ENCODE assay signal across 27 mouse cellular contexts in genomic region chr7:78400219-78400618, GRCm38 (mm10).
DNase-seq lines count a peak whose midpoint lies in the region; TF ChIP-seq lines count a peak whose summit lies in the region.
"Had no signal": no experiment of that assay in that cellular context is flagged by ENCODE, and none has a peak within 500 bp of the region (broad histone marks: within the 10 kb centered on the region; RNA-seq: fewer than 3 reads in every experiment).

No protein-coding gene starts in this region.

- H3K27me3 ChIP-seq in cerebellum, adult 2 months (ENCODE audit: control insufficient read depth, insufficient read depth, low read length): no peaks in the 10 kb centered on the region
- H3K27me3 ChIP-seq: embryonic facial prominence, embryonic 13.5 days; forebrain, embryonic 12.5 days; forebrain, embryonic 15.5 days; heart, embryonic 12.5 days; heart, embryonic 15.5 days; hindbrain, embryonic 13.5 days; intestine, embryonic 15.5 days had no signal

- DNase-seq in cerebellum, adult 2 months: peak; percentile 19 to 37
- DNase-seq in cerebellum, adult 8-10 months: no peak
- peak in 1 of 2 experiments; percentile 9 for DNase-seq in layer of hippocampus, adult 2 months (ENCODE audit: low spot score in 2 of 2)
- DNase-seq in layer of hippocampus, postnatal 10 days (ENCODE audit: low spot score in 2 of 2): no peak
- peak; percentile 28 for DNase-seq in right cerebral cortex, adult 18-20 months
- DNase-seq in right cerebral cortex, adult 2 months (ENCODE audit: low spot score in 2 of 2): no peak
- DNase-seq: adrenal gland, postnatal 10 days; adrenal gland, postnatal 36 days; cerebellum, adult 11-12 months; cerebellum, postnatal 10 days; cerebellum, postnatal 36 days; embryo, embryonic 11 days; gastrocnemius, adult 2 months; gastrocnemius, postnatal 14 days; heart, adult 18-20 months; heart, postnatal 10 days; heart, postnatal 36 days had no signal

- H3K4me3 ChIP-seq in cerebellum, adult 2 months (replicated peaks; ENCODE audit: insufficient read depth, low read depth, low read length): no peak overlapping the region
- no peak overlapping the region for H3K4me3 ChIP-seq in layer of hippocampus, adult 2 months
- H3K4me3 ChIP-seq: embryonic facial prominence, embryonic 10.5 days; embryonic facial prominence, embryonic 13.5 days; erythroblast, embryonic 14.5 days; forebrain, embryonic 12.5 days; forebrain, embryonic 15.5 days; gastrocnemius, adult 2 months; heart, embryonic 12.5 days; heart, embryonic 15.5 days; hindbrain, embryonic 10.5 days; hindbrain, embryonic 13.5 days; intestine, embryonic 15.5 days had no signal

- TF ChIP-seq CTCF in cerebellum, adult 2 months (IDR thresholded peaks at IDR 0.05; ENCODE audit: borderline replicate concordance, insufficient read depth, low read depth, low read length): no peak
- TF ChIP-seq CTCF in layer of hippocampus, adult 2 months (conservative IDR thresholded peaks at IDR 0.05): no peak

- H3K27ac ChIP-seq in cerebellum, adult 2 months (ENCODE audit: insufficient read depth, low read length): no peak overlapping the region
- H3K27ac ChIP-seq in layer of hippocampus, adult 2 months: peak overlapping the region; percentile 63
- H3K27ac ChIP-seq: embryonic facial prominence, embryonic 10.5 days; embryonic facial prominence, embryonic 13.5 days; forebrain, embryonic 12.5 days; forebrain, embryonic 15.5 days; gastrocnemius, adult 2 months; heart, embryonic 15.5 days; hindbrain, embryonic 10.5 days; hindbrain, embryonic 13.5 days; intestine, embryonic 15.5 days had no signal

- H3K4me1 ChIP-seq in cerebellum, adult 2 months (ENCODE audit: control insufficient read depth, insufficient read depth, low read length): peaks cover 13% of the 10 kb centered on the region
- H3K4me1 ChIP-seq: embryonic facial prominence, embryonic 10.5 days; forebrain, embryonic 12.5 days; forebrain, embryonic 15.5 days; heart, embryonic 12.5 days; heart, embryonic 15.5 days; hindbrain, embryonic 10.5 days; intestine, embryonic 15.5 days had no signal

- WGBS in cerebellum, adult 2 months: 54% methylated on average over 4 of the region's 4 CpGs

- no peak for TF ChIP-seq POLR2A in cerebellum, adult 2 months (IDR thresholded peaks at IDR 0.05; ENCODE audit: borderline replicate concordance, insufficient read depth, low read length)

Comparison
In these comparisons a context has a peak if more than half of its experiments do, and no peak if none do; other contexts are left out.
1. DNase-seq: peak in cerebellum, adult 2 months (2 of 2) and right cerebral cortex, adult 18-20 months (single experiment); none in cerebellum, adult 8-10 months (single experiment), layer of hippocampus, postnatal 10 days (0 of 2) and right cerebral cortex, adult 2 months (0 of 2).